Mouse (Mus musculus) olfactory bulb, adult 2 months (tissue): ENCODE measurements at regions not wholly inside any gene's neighbourhood (a gene's known extent, or its start where the extent isn't known, plus 50 kb on each side); places are given as distances from the start of the nearest gene placed in this dataset.

Source experiments
- CTCF ChIP-seq: fragments of 200-500 bp; IDR thresholded peaks from 2 replicates; pipeline ENCODE4 v1.5.1; 2012; ENCODE audit warnings: low read depth, mild to moderate bottlenecking, low read length, moderate library complexity; ENCODE audit not compliant: insufficient read depth
- POLR2A ChIP-seq: fragments of 200-500 bp; IDR thresholded peaks from 2 replicates; pipeline ENCODE4 v1.6.1; 2012; ENCODE audit warnings: mild to moderate bottlenecking, low read depth, low read length, moderate library complexity; ENCODE audit not compliant: insufficient read depth

GRCm38 (mm10) chr15:36891296-36891695 is 116.3 kb downstream of the Zfp706 start:
- no peak for TF ChIP-seq POLR2A
- no peak for TF ChIP-seq CTCF
